Mouse (Mus musculus) embryonic facial prominence, embryonic 11.5 days (tissue): ENCODE data around the gene Efna4. TPM values are rescaled to one million over a fixed set of nuclear protein-coding genes. Genes with fewer than 3 reads are reported as not detected.

Experiments used
- ATAC-seq: fragments of 200-750 bp; cut with Nextera tagmentation; replicated peaks from 2 replicates; pipeline ENCODE4 v1.8.0; 2017; ENCODE audit warnings: low read depth; ENCODE audit not compliant: insufficient number of reproducible peaks, low FRiP score, low TSS enrichment
- DNase-seq: peaks from one replicate; pipeline ENCODE4 v3.0.0-alpha.2; 2015; ENCODE audit warnings: low spot score
- H3K27ac ChIP-seq: fragments of 300-500 bp; sonication (generic); replicated peaks from 2 replicates; pipeline ENCODE4 v1.5.1; 2014; ENCODE audit warnings: mild to moderate bottlenecking, low read depth, low read length, control low read depth
- H3K27me3 ChIP-seq: fragments of 300-500 bp; sonication (generic); 2 replicates; pipeline ENCODE4 v1.6.1; 2014; ENCODE audit warnings: mild to moderate bottlenecking, low read length, moderate library complexity, mixed read lengths; ENCODE audit not compliant: control insufficient read depth, insufficient read depth
- H3K36me3 ChIP-seq: fragments of 300-500 bp; sonication (generic); replicated peaks from 2 replicates; pipeline ENCODE4 v1.6.1; 2014; ENCODE audit warnings: low read depth, mild to moderate bottlenecking, low read length, moderate library complexity, mixed read lengths; ENCODE audit not compliant: control insufficient read depth, insufficient read depth
- H3K4me1 ChIP-seq: fragments of 300-500 bp; sonication (generic); 2 replicates; pipeline ENCODE4 v1.6.1; 2014; ENCODE audit warnings: low read length, mixed read lengths; ENCODE audit not compliant: control insufficient read depth, insufficient read depth
- H3K4me2 ChIP-seq: fragments of 300-500 bp; sonication (generic); 2 replicates; pipeline ENCODE4 v1.6.1; 2014; ENCODE audit warnings: low read depth, mild to moderate bottlenecking, control low read depth, low read length, moderate library complexity
- H3K4me3 ChIP-seq: fragments of 300-500 bp; sonication (generic); 2 replicates; pipeline ENCODE4 v1.5.1; 2014; ENCODE audit warnings: low read depth, low read length, control low read depth
- H3K9ac ChIP-seq: fragments of 300-500 bp; sonication (generic); replicated peaks from 2 replicates; pipeline ENCODE4 v1.6.1; 2014; ENCODE audit warnings: mild to moderate bottlenecking, control low read depth, low read length
- H3K9me3 ChIP-seq: fragments of 300-500 bp; sonication (generic); replicated peaks from 2 replicates; pipeline ENCODE4 v1.6.1; 2016; ENCODE audit warnings: mild to moderate bottlenecking, low read length, inconsistent platforms, mixed read lengths; ENCODE audit not compliant: control insufficient read depth
- WGBS: fragments of 180-500 bp; shearing (Covaris S2); extraction: QIAGEN DNeasy Blood & Tissue Kit; methylation state at CpG from one replicate; pipeline ENCODE4 v1.1.7; 2014; 5-methylcytosine and 5-hydroxymethylcytosine counted together
- polyA plus RNA-seq: library from polyadenylated mRNA; unstranded; fragments of >200 nt; fragmentation: Nextera tagmentation; extraction: Ambion mirVana; gene quantifications from 2 replicates; pipeline ENCODE4 v1.2.1, GENCODE M21; 2014

Efna4 gene
- polyA plus RNA-seq, 1 experiment from 2014 or later = 39.5 TPM

DNA sequence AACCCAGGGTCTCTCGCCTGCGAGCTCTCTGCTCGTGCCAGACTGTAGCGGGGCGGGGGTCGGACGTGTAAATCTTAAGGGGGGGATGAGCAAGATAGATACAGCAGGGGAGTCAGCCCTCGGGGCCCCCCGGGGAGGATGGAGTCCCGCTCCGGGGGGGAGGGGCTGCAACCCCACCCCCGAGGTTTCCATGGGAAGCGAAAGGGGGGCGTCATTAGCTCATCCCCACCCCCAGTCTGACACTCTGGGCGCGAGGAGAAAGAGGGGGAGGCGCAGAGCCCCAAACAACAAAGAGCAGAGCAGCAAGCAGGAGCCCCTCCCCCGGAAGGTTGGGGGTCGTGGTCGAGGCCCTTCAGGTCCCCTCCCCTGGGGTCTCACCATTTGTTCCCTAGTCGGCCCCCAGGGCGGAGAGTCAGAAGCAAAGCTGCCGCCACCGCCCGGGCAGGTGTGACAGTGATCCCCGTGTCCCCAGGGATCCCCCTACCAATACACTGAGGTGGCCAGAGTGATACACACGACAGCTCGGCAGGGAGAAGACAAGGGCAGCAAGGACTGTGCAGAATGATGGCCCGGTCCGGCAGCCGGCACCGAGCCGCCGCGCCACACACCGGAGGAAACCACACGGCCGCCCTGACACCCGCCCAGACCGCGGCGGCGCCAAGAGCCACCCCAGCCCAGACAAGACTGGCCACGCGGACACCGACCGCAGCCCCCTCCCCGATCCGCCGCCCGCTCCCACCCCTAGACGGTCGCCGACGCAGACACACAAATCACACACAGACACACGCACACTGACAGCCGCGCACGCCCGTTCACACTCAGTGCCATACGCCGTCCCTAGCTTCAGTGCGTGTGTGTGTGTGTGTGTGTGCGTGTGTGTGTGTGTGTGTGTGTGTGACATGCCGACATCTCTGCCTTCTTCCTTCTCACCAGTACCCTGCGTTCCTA lies 16.4 kb downstream of the Efna4 start:
- WGBS = under 1% methylated on average over 56 of the region's 66 CpGs
- Histone ChIP-seq H3K27me3 (peaks cover 40% of the 10 kb centered on the region), H3K27ac (0 out of 2 replicates have a peak overlapping the region, but pooled peaks have one; percentile 31), H3K36me3 (no peaks in the 10 kb centered on the region), H3K4me3 (peak overlapping the region; percentile 57), H3K4me1 (peaks cover 17% of the 10 kb centered on the region), H3K4me2 (peak overlapping the region; percentile 93), H3K9ac (peak overlapping the region; percentile 56), H3K9me3 (no peaks in the 10 kb centered on the region)
- no peak for ATAC-seq
- DNase-seq = peak; percentile 26

DNA sequence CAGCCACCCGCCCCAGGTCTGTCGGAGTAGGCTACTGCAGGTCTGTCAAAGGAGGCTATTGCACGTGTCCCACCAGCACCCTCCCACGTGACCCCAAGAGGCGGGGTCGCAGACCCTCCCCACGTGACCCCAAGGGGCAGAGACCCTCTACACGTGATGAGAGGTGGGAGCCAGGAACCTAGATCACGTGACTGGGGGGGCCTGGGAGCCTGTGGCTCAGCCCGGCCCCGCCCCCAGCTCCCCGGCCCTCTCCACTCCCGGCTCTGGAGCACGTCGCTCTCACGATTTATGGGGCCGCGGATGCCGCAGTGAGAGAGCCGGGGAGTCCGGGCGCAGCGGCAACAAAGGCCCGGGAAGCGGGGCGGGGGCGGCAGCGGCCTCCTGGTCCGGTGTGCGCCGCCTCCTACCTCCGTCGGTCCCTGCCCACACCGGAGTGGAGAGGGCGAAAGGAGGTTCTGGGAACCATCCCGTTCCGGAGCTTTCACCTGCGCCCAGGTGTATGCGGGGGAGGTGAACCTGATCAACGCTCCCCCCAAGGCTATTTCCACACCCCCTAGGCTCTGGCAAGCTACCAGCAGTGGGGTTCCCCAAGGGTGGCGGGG lies 17.1 kb downstream of the Efna4 start:
- Histone ChIP-seq H3K9ac (peak overlapping the region; percentile 56), H3K4me2 (peak overlapping the region; percentile 93), H3K4me3 (peak overlapping the region; percentile 57), H3K27ac (0 out of 2 replicates have a peak overlapping the region, but pooled peaks have one; percentile 31), H3K27me3 (peaks cover 44% of the 10 kb centered on the region), H3K36me3 (no peaks in the 10 kb centered on the region), H3K9me3 (no peaks in the 10 kb centered on the region), H3K4me1 (peaks cover 25% of the 10 kb centered on the region)
- under 1% methylated on average over 36 of the region's 41 CpGs for WGBS
- no peak for ATAC-seq
- DNase-seq = peak; percentile 80

DNA sequence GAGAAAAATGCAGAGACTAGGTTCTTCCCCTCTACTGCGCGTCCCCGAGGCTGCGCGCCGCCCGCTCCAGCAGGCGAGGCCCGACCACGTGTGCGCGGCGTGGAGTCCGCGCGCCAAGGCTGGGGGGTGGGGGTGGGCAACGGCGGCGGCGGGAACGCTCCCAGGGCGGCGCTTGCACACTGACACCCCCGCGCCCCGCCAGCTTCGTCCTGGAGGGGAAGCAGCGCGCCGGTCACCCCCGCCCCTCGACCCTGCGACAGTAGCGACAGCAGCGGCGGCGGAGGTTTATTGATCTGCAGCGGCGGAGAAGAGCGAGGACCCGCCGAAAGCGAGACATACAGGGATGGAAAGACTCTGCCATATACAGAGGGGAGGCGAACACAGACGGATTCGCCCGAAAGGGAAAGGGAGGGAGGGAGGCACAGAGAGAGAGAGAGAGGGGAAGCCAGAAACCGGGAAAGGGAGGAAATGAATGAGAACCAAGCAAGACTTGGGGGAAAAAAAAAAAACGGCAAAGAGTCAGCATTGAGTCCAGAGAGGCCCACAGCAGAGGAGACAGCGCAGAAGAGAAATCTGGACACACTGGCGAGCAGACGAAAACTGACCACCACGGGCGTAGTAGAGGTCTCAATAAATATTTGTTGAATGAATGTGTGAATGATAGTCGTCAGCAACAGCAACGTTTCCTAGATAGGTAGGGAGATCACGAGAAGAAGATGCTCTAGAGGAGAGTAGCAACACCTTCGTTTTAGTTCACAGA lies 18.1 kb downstream of the Efna4 start:
- peak; percentile 46 for DNase-seq
- peak overlapping the region; percentile 37 for H3K4me3 ChIP-seq
- H3K36me3 ChIP-seq = no peaks in the 10 kb centered on the region
- H3K4me2 ChIP-seq = peak overlapping the region; percentile 85
- 3% methylated on average over 58 of the region's 58 CpGs for WGBS
- peaks cover 44% of the 10 kb centered on the region for H3K27me3 ChIP-seq
- peaks cover 31% of the 10 kb centered on the region for H3K4me1 ChIP-seq
- no peak for ATAC-seq
- H3K9ac ChIP-seq = peak overlapping the region; percentile 51
- no peaks in the 10 kb centered on the region for H3K9me3 ChIP-seq
- H3K27ac ChIP-seq = no peak overlapping the region

DNA sequence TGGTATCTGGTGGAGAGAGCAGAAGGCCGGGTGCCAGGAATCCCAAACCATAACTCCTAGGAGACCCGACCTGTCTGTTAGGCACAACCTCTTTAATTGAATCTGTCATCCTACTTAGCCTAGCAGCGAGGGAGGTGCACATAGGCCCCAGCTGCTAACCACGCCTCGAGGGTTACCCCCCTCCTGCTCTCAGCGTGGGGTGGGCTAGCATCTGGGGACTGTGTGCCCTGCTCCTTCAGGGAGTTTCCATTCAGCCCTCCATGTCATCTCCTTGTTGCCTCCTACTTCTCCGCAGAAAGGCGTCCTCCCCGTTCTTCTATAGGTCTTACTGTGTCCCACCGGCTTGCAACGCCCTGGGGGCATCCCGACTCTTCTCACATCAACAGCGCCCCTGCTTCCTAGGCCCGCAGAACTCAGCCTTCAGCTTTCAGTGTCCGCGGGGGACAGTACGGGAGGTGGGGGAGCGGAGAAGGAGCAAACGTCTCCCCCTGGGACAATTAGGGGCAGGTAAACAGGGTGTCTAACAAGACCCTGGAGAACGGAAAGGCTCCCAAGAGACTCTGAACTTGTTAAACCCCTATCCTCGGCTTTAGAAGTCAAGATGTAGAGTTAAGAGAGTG lies 18.7 kb downstream of the Efna4 start:
- Histone ChIP-seq H3K36me3 (no peaks in the 10 kb centered on the region), H3K4me3 (peak overlapping the region; percentile 37), H3K9me3 (no peaks in the 10 kb centered on the region), H3K27me3 (peaks cover 44% of the 10 kb centered on the region), H3K9ac (peak overlapping the region; percentile 51; the same call in 1 of the 2 replicates), H3K4me2 (peak overlapping the region; percentile 85), H3K4me1 (peaks cover 31% of the 10 kb centered on the region), H3K27ac (no peak overlapping the region)
- 4% methylated on average over 21 of the region's 21 CpGs for WGBS
- ATAC-seq (no peak), DNase-seq (no peak)

DNA sequence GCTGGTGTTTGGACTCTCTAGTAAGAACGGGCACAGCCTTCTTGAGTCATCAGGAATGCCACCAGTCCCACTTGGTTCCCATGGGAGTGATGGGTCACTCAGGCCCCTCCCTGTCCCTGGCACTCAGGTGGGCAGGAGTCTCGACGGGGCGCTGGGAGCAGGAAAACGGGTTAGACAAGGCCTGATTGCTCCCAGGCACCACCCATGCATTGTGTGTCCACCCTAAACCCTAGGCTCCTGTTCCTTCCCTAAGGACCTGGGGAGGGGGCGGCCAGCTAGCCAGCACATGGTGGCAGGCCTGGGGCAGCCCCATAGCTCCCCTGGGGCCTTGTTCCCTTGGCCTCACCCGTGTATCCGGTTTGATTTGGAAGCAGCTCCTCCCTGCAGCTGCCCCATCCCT lies 19.5 kb downstream of the Efna4 start:
- Histone ChIP-seq H3K36me3 (no peaks in the 10 kb centered on the region), H3K4me3 (no peak overlapping the region), H3K4me2 (no peak overlapping the region), H3K9me3 (no peaks in the 10 kb centered on the region), H3K9ac (no peak overlapping the region), H3K4me1 (peaks cover 31% of the 10 kb centered on the region), H3K27ac (no peak overlapping the region), H3K27me3 (peaks cover 44% of the 10 kb centered on the region)
- whole genome bisulfite sequencing = 60% methylated on average over 8 of the region's 8 CpGs
- DNase-seq = no peak
- no peak for ATAC-seq

DNA sequence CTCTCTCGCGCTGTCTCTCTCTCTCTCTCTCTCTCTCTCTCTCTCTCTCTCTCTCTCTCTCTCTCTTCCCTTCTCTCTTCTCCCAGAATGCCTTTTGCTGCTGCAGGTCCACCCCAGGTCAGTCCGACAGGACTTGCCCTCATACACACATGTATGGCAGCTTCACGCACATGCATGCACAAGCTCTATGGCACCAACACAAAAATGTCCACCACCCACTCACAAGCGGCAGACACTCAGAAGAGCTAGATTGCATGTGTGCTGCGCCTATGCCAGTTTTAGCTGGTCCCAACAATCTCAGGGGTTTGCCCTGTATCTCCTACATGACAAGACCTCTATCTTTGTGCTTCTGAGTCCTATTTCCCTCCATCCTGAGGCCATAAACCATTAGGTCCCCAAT lies 20.6 kb downstream of the Efna4 start:
- H3K4me1 ChIP-seq = peaks cover 31% of the 10 kb centered on the region
- no peak for ATAC-seq
- no peak overlapping the region for H3K9ac ChIP-seq
- H3K36me3 ChIP-seq = no peaks in the 10 kb centered on the region
- DNase-seq = no peak
- no peak overlapping the region for H3K27ac ChIP-seq
- H3K9me3 ChIP-seq = no peaks in the 10 kb centered on the region
- H3K27me3 ChIP-seq = peaks cover 42% of the 10 kb centered on the region
- WGBS = 58% methylated on average over 6 of the region's 6 CpGs
- no peak overlapping the region for H3K4me3 ChIP-seq
- H3K4me2 ChIP-seq = no peak overlapping the region; the same call in 1 of the 2 replicates

DNA sequence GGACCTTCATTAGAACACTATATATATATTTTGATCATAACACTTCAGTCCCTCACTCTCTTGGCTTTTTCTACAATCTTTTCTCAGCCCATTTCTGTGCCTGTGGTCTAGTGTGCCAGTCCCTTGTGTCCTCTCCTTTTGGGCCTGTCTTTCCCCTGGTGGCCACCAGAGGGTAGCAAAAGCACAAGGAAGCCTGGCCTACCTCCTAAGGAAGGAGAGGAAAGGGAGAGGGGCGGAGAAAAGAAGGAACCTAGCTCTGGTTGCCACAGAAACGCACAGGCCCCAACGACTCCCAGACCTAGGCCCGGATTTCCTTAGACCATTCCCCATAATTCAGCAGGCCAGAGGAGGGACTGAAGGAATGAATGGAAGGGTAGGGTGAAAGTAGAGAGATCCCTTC lies 21.0 kb downstream of the Efna4 start:
- Histone ChIP-seq H3K4me2 (peak overlapping the region; percentile 7), H3K27ac (no peak overlapping the region), H3K4me3 (no peak overlapping the region), H3K27me3 (peaks cover 39% of the 10 kb centered on the region), H3K9me3 (no peaks in the 10 kb centered on the region), H3K36me3 (no peaks in the 10 kb centered on the region), H3K9ac (no peak overlapping the region), H3K4me1 (peaks cover 31% of the 10 kb centered on the region)
- peak; percentile 94 for DNase-seq
- 0% methylated on average over 4 of the region's 4 CpGs for WGBS
- no peak for ATAC-seq
